Mouse (Mus musculus) brain, embryonic 14.5 days (tissue): ENCODE measurements around the gene Lce1a2.

Experiments used
- CTCF ChIP-seq: fragments of 200-500 bp; IDR thresholded peaks from 2 replicates; pipeline ENCODE4 v1.5.1; 2012; ENCODE audit warnings: inconsistent platforms, mild to moderate bottlenecking, moderate library complexity, borderline replicate concordance; ENCODE audit not compliant: insufficient read depth, insufficient read length; ENCODE audit errors: extremely low read depth
- POLR2A ChIP-seq: fragments of 200-500 bp; IDR thresholded peaks from 2 replicates; pipeline ENCODE4 v1.6.1; 2012; ENCODE audit warnings: mild to moderate bottlenecking, inconsistent platforms, borderline replicate concordance; ENCODE audit not compliant: poor library complexity, insufficient read depth, insufficient read length, severe bottlenecking; ENCODE audit errors: extremely low read depth

- TF ChIP-seq CTCF, result no peak
- no peak for TF ChIP-seq POLR2A
Measured at GRCm38 (mm10) chr3:92687110-92687509, 17.0 kb upstream of the Lce1a2 start, which contains the start of gene Lce1d.
